Mouse (Mus musculus) neural tube, embryonic 15.5 days (tissue): ENCODE results near the gene Shank1. TPM values are rescaled to one million over a fixed set of nuclear protein-coding genes. Genes with fewer than 3 reads are reported as not detected.

ENCODE experiments used
- polyA plus RNA-seq: library from polyadenylated mRNA; unstranded; fragments of >200 nt; fragmentation: Nextera tagmentation; extraction: Ambion mirVana; gene quantifications from 2 replicates; pipeline ENCODE4 v1.2.1, GENCODE M21; 2015

The Shank1 gene
- polyA plus RNA-seq, 1 experiment from 2014 or later = 47.6 TPM

Other genes with a start within 250 kb of the Shank1 start
- not detected in 2 replicates for gene Klk1b21, start 207.9 kb upstream of the Shank1 start, polyA plus RNA-seq
- not detected in 2 replicates for gene Klk1b22, start 197.6 kb upstream of the Shank1 start, polyA plus RNA-seq
- gene Klk1b16, start 173.5 kb upstream of the Shank1 start, polyA plus RNA-seq = not detected in 2 replicates
- gene Klk1b24, start 122.0 kb upstream of the Shank1 start, polyA plus RNA-seq = not detected in 2 replicates
- not detected in 2 replicates for gene Klk1b3, start 112.1 kb upstream of the Shank1 start, polyA plus RNA-seq
- gene Klk1b4, start 102.8 kb upstream of the Shank1 start, polyA plus RNA-seq = not detected in 2 replicates
- not detected in 2 replicates for gene Klk1b5, start 94.3 kb upstream of the Shank1 start, polyA plus RNA-seq
- 0.51 TPM in 1 of 2 replicates, not detected in the other for gene Klk1, start 84.9 kb upstream of the Shank1 start, polyA plus RNA-seq
- not detected in 2 replicates for gene Gm36864, start 74.1 kb upstream of the Shank1 start, polyA plus RNA-seq
- 1.3 and 1.5 TPM in 2 replicates for gene 1700028J19Rik, start 63.6 kb upstream of the Shank1 start, polyA plus RNA-seq
- 198 and 218 TPM in 2 replicates for gene 2410002F23Rik, start 63.5 kb upstream of the Shank1 start, polyA plus RNA-seq
- 0.11 and 0.15 TPM in 2 replicates for gene Acp4, start 52.9 kb upstream of the Shank1 start, polyA plus RNA-seq
- gene Gm15517, start 48.8 kb upstream of the Shank1 start, polyA plus RNA-seq = not detected in 2 replicates
- 4.8 and 5.5 TPM in 2 replicates for gene Clec11a, start 3.4 kb upstream of the Shank1 start, polyA plus RNA-seq
- gene Syt3, start 73.8 kb downstream of the Shank1 start, polyA plus RNA-seq = 67.0 and 75.4 TPM in 2 replicates
- 2.5 and 3.4 TPM in 2 replicates for gene 1700008O03Rik, start 75.6 kb downstream of the Shank1 start, polyA plus RNA-seq
- 11.0 and 14.9 TPM in 2 replicates for gene Lrrc4b, start 118.8 kb downstream of the Shank1 start, polyA plus RNA-seq
- 2.2 and 4.2 TPM in 2 replicates for gene Aspdh, start 155.1 kb downstream of the Shank1 start, polyA plus RNA-seq
- 45.2 and 51.0 TPM in 2 replicates for gene Josd2, start 157.7 kb downstream of the Shank1 start, polyA plus RNA-seq
- gene Emc10, start 186.3 kb downstream of the Shank1 start, polyA plus RNA-seq = 144 and 157 TPM in 2 replicates
- gene Fam71e1, start 186.3 kb downstream of the Shank1 start, polyA plus RNA-seq = 22.6 and 23.2 TPM in 2 replicates
- gene Mybpc2, start 214.4 kb downstream of the Shank1 start, polyA plus RNA-seq = 0.14 and 0.36 TPM in 2 replicates
- 7.5 TPM in 1 of 2 replicates, not detected in the other for gene Spib, start 221.8 kb downstream of the Shank1 start, polyA plus RNA-seq
- 18.8 and 38.9 TPM in 2 replicates for gene Pold1, start 238.6 kb downstream of the Shank1 start, polyA plus RNA-seq
- gene Nr1h2, start 243.7 kb downstream of the Shank1 start, polyA plus RNA-seq = 54.0 and 62.0 TPM in 2 replicates